Mouse (Mus musculus) erythroblast, adult 5-6 weeks (primary cell): ENCODE results near the gene Gm28635. TPM values are rescaled to one million over a fixed set of nuclear protein-coding genes. Genes with fewer than 3 reads are reported as not detected.

Experiments
- ATAC-seq: replicated peaks from 2 replicates; pipeline ENCODE4 v1.8.0; 2016; ENCODE audit warnings: moderate number of reproducible peaks, mild to moderate bottlenecking, moderate TSS enrichment, inconsistent platforms; ENCODE audit not compliant: poor library complexity, low FRiP score, severe bottlenecking
- total RNA-seq, 2 experiments: library from RNA; stranded (forward) in 1 of 2; stranded (reverse) in 1 of 2; fragments of 150-400 nt in 1 of 2; fragments of 200-764, 138-1000 nt in 1 of 2; gene quantifications; 2 replicates each; pipeline versions ENCODE4 v1.2.3 to v1.2.4; 2015 to 2017; ENCODE audit warnings: low replicate concordance in 2 of 2

Gm28635 gene
- total RNA-seq (2015; ENCODE audit: low replicate concordance), result not detected in 2 replicates
- 1.8 TPM in 1 of 2 replicates, not detected in the other for total RNA-seq (2017; ENCODE audit: low replicate concordance)

DNA sequence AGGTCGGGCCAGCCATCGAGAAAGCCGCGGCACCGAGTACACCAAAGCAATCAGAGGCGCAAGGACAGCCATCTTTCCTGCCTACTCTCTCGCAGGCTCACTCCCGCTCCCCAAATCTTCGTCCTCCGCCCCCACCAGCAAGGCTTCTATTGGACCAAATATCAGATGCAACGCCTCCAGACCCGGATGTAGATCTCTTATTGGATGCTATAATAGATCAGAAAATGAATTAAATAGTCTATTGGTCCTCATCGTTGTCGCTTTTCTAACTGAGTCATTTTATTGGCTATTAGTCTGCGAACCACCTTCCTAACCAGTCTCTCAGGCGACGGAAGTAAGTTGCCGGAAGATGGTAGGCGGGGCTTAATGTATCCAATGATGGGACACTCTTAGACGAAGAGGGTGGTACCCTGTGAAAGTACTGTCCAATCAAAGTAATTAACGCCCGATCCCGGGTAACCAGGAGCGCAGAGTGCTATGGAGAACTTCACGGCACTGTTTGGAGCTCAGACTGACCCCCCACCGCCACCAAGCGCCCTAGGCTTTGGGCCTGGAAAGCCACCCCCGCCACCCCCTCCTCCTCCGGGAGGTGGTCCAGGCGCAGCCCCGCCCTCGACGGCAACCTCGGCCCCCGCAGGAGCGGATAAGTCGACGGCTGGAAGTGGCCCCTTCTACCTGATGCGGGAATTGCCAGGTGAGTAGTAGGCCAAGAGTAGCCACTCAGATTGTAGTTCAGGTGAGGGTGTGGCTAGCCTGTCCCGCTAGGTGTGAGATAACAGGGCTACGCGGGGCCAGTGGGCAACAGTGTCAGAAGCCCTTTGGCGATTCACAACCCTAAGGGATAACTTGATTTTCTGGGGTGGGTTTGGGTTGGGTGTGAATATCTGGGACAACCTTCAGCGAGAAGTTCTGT is at the start of gene Gm28635, which contains the start of gene Med19:
Gene Gm28635, minus strand, starts transcription at position 74 of the 913 bp plus-strand sequence.
Gene Med19, plus strand, starts transcription at position 435 of the 913 bp plus-strand sequence.
- peak; percentile 92 for ATAC-seq

DNA sequence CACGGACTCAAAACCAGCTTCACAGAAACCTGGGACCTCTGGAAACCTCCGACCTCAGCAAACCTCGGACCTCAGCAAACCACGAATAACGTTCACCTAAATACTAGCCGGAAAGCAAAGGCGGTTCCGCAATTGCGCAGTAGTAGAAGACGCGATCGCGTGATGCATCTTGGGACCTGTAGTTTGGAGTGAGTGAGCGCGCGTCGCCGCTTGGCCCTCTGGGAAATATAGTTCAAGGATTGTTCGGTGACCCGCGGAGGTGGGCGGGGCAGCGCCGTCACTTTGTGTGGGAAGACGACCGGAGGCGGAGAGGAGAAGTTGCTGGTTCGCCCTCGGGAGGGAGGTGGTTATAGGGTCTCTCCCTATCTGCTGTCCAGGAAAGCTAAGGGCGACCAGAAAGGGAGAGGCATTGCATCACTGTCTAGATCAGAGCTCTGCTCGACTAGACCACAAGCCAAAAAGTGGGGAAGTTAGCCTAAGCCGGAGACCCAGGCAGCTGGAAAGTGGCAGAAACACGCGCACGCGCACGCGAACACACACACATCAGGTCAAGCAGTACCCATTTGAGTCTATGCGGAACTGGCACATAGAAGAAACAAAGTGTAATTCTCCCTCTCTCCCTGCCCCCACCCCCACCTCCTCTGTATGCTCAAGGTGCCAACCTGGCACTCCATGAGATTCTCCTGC is 49.5 kb upstream of the Gm28635 start, which contains the start of gene Clp1:
Gene Clp1, minus strand, starts transcription at position 179 of the 687 bp plus-strand sequence.
- ATAC-seq, result peak; percentile 95

DNA sequence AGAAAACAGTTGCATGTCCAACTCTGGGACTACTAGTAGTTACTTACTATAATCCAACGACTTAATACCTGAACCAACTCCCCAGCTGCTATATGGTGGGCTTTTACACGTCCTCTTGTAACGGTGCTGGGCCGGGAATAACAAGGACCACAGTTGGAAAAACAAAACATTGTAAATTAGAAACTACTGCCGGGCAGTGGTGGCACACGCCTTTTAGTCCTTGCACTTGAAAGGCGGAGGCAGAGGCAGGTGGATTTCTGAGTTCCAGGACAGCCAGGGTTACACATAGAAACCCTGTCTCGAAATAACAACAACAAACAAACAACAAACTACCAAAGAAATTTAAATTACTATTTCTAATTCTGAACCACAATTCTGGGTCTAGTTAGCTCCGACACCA is 48.9 kb upstream of the Gm28635 start:
- no peak for ATAC-seq

DNA sequence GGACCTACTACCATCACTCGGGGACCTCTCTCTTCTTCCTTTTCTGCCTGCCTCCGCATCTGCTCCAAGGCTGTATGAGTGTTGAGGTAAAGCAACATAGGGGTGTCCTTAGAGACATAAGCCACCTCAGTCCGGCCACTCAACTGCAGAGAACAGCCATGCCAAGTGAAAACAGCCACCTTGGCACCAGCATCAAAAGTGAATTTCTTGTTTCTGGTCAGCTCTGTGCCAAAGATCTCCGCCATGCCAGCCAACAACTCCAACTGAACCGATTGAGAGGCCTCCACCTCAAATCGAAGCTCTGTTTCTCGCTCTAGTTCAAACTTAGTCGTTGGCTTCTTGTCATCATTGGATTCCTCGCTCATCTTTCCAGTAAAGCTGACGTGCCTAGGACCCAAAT is 47.9 kb upstream of the Gm28635 start:
- ATAC-seq, result no peak

DNA sequence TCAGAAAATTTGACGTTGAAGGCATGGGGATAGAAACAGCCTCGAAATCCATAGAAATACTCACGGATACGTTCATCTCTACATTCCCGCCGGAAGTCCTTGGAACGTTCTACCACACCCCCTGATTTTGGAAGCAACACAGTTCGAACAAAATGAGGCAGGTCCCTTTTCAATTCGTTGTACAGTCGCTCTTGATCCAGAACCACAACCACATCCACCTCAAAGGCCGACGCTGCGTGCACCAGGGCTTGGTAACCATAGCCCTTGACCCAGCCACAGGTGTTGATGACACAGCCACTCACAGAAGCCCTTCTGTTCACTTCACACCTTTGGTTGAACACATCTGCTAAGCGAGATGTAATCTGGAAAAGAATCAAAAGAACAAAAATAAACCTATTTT is 46.0 kb upstream of the Gm28635 start:
- ATAC-seq, result no peak

DNA sequence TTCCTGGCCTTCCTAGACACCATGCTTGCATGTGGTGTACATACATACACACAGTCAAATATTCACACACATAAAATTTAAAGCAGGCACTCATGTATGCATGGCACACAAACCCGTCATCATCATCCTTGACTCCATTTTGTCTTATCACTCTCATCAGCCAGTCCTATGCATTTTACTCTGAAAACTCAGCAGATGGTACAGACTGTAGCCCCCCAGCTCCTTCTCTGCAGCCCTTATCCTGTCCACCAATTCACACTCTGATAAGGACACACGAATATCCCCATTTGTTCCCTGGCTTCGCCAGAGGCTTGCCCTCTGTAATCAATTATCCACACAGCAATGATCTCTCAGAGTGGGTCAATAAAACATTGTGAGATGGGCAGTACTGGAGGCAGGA is 43.3 kb upstream of the Gm28635 start:
- ATAC-seq, result no peak

DNA sequence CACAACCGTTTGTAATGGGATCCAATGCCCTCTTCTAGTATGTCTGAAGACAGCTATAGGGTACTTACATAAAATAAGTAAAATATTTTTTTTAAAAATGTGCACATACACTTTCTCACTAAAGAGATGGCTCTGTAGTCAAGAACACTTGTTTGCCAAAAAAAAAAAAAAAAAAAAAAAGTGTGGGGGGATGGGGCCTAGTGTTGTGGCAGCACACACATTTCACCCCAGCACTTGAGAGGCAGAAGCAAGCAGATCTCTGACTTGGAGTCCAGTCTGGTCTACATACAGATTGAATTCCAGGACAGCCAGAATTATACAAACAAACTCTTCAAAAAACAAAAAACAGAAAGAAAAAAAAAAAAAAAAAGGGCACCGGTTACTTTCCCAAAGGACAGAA is 42.9 kb upstream of the Gm28635 start:
- no peak for ATAC-seq

DNA sequence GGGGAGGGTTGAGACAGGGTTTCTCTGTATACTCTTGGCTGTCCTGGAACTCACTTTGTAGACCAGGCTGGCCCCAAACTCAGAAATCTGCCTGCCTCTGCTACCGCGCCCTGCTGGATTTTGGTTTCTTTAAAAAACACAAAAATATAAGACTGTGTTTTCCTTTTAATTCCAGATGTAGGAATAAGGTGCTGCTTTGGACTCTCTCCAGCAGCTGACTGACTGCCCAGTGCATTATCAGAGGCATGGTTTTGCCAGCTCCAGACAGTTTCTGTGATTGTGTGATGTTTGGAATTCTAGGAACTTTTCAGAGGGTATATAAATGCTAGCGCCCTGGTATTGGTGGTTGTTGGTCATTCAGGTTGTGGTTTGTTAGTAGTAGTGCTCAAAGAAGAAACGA is 39.5 kb upstream of the Gm28635 start:
- ATAC-seq, result no peak

DNA sequence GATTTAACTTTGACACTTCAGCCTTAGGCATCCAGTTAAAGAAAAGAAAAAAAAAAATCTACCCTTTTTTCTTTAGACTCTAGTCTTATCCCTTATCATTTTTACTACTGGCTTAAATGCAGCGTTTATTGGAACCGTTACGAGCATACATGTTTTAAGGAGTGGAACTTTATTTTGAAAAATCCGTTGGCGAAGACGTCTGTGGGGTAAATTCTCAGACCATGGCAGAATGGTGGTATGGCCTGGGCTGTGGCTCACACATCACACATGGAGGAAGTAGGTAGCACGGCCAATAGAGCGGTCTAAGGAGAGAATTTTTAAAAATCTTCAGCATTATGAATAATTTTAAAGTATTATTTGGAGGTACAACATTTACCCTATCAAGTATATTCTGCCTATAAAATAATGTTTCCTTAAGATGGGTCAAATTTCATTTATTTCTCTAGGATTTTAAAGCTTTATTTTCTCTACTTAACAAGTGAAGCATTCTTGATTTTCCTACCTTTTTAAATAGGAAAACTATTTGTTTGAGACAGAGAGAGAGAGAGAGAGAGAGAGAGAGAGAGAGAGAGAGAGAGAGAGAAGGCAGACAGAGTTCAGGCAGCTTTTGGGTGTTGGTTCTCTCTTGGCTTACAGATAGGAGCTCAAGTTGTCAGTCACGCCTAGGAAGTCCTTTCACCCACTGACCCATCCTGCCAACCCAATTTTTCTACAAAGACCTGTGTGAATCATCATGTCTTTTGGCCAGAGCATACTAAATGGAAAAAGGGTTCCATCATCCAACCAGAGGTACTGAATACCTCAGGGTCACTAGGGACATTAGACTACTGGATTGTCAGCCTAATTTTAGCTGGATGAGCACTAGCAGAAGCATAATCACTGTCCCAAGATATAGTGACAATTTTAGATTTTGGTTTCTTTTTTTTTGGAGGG is 38.8 kb upstream of the Gm28635 start:
- peak; percentile 39 for ATAC-seq

DNA sequence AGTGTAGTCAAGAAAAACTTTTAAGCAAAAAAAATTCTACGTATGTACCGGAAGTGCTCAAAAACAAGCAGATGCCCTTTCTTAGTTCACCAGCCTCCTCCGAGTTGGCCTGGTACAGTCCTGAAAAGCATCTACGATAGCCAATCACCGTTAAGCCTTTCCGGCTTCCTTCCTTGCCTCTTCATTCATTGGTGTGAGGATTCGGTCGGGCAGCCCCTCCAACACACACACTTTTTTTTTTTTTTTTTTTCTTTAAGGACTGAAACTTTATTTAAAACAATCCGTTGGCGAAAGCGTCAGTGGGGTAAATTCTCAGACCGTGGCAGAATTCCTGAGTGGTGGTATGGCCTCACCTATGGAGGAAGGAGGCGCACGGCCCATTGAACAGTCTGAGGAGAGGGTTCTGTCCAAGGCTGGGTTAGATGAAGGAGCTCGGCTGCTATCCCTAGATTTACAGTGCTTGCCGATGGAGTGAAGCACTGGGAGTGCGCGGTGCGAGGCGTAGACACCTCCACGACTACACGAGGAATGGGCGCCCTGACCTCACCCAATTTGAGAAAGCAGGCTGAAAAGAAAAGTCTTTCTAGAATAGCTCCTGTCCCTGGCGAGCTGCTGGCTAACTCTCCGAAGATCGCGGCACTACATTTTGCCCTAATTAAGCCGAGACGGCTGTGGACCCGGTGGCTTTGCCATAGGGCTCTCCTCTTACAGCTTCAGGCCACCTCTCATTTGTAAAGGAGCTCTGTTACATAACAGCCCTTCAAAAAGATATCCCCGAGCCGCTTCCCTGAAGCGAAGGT is 37.9 kb upstream of the Gm28635 start:
- peak; percentile 87 for ATAC-seq

DNA sequence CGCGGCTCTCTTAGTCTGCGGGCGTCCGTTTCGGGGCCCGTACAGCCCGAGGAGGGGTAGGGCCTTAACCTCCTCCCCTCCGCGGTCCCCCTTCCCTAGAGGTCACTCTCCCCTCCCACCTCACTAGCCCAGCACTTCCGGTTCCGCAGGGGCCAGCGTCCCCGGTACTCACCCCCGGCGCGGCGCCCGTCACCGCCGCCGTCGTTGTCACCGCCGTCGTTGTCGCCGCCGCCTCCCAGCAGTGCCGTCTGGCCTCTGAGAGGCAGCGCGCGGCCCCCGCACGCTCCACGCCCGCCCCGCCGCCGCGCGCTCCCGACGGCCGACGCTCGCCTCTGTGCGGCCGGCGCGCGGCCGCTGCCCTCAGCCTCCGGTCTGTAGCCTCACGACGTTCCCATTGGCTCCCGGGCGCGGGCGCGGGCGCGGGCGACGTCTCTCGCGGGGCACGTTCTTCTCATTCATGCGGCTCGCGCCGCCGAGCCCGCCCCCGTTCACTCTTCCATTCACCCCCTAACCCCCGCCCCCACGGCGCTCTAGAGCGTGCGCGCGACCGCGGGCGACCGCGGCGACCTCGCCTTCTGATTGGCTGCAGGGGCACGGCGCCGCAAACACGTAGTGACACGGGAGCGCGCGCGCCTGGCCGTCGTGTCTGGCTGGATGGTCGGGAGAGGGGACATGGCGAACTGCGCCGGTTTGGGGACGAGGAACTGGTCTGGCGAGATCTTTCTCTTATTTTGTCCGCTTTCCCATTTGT is 37.1 kb upstream of the Gm28635 start, which contains the start of gene Zdhhc5:
Gene Zdhhc5, minus strand, starts transcription at position 370 of the 751 bp plus-strand sequence.
- ATAC-seq, result peak; percentile 81

DNA sequence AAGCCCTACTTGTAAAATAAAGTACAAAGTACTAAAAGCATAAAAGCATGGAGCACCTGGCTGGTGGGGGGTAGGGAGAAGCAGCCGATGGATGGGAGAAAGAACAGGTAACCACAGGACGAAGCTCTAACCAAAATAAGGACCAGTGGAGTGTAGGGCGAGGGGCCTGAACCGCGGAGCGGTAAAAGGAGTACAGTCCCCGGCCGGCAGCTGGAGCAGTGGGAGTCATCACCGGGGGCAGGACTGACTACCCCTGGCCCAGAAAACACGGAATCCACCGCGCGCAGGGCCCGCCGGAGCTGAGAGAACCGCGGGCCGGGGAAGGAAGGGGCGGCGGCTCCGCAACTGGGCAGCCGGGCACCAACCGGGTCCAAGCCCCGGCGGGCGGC is 36.6 kb upstream of the Gm28635 start:
- peak; percentile 7; the same call in 1 of the 2 replicates for ATAC-seq

DNA sequence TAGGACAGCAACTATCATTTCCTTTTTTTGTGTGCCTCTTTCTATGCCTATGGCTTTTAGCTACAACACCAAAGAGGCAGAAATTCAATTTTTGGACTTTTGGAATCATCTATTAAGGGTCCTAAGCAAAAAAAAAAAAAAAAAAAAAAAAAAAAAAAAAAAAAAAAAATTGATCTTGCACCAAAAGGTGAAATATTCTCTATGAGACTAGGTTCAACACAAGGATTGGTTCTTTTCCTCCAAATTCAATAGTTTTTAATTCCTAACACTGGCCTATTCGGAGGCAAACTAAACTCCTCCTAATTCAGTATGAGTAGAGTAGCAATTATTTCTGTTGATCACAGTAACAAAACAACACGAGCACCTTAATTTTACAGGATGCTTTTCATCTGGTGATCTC is 34.1 kb upstream of the Gm28635 start:
- no peak for ATAC-seq

DNA sequence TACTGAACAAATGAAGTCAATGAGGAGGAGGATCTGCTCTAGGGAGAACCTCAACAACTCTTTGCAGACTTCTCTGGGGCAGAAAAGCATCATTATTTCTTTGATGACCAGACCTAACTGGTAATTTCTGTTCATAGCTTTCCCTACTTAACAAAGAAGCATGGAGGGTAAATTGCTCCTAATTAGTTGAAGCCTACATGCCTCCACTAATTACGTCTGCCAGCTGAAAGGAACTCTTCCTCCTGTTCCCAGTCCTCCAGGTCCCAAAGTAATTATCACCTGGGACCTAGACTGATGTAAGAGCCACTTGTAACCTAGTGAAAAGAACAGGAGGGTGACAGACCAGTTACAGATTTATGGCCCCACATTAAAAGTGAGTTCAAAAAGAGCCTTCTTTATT is 29.7 kb upstream of the Gm28635 start:
- ATAC-seq, result no peak

DNA sequence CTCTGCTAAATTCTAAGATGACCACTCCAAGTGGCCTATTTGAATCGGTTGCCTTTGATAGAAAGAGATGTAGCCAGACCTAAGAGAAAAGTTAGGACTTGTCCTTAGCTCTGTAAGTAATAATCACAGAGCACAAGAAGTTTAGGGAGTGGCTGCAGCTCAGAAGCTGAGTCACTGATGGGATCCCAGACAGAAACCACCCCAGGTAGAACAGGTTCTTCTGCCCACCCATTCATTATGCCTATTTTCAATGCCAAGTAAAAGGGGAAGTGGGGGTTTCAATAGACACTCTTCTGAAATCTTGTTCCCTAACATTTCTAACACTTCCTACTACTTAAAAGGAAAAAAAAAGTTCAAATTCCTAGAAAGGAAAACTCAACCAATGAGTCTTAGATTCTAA is 27.5 kb upstream of the Gm28635 start:
- peak; percentile 75 for ATAC-seq

DNA sequence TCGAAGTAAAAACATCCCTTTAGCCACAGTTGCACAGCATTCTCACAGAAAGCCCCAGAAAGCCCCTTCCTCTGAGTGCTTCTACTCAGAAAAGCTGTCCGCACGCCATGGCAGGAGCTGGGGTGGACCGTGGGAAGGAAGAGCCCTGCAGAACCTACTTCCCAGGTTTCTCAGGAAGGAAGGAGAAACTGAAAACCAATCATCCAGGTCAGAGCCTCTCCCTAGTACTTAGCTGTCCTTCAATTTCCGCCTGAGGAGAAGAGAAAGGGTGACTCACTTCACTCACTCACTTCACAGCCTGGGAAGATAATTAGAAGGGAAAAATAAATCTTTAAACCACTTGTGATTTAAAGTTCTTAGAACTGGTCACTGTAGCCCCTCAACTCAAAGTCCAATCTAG is 26.5 kb upstream of the Gm28635 start:
- ATAC-seq, result no peak

DNA sequence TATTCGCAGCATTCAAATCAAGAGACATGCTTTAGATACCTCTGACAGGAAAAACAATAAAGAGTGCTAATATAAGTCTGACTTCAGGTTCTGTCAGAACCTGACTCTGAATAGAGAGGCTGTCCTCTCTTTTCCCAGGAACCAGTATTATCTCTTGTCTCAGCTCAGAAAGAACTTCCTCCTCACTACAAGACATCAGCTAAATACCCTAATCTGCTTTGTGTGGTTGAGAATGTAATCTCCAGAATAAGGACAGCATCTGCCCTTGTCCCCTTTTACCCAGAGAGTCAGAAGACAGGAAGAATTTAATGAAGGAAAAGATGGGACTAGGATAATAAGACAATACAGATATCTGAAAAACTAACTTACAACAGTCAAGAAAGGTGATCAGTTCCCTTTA is 25.7 kb upstream of the Gm28635 start:
- ATAC-seq, result no peak

DNA sequence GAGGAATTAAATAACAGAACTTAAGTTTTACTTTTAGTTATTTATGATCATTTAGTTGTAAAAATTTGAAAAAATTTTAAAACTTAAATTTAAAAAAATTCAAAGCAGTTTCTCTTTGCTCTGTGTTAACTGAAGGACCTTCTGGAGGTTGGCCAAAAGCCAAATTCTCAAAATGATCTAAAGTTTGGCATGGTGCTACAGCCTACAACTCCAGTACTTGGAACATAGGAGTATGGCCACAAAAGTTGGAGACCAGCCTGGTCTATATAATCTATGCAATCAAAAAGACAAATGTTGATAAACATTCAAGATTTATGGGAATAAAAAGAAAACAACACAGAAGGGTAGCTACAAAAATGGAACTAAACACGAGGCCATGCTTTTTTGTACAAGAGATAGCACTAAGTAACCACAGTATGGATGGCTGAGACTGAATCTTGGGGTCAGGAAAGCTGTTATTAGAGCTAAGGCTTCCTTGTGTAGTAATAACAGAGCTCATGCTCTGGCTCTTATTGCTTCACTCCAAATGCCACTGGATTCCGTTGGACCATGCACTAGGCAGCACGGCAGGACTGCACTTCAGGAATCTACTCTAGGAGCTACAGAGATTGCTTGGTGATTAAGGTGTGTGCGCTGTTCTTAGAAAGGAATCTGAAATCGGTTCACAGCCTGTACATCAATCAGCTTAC is 17.3 kb upstream of the Gm28635 start:
- ATAC-seq, result no peak
